Mouse (Mus musculus) midbrain, embryonic 12.5 days (tissue): ENCODE results near the gene Optn. TPM values are rescaled to one million over a fixed set of nuclear protein-coding genes. Genes with fewer than 3 reads are reported as not detected.
A peak's percentile ranks its signal among the peaks of the same experiment; 100 is the strongest.

Experiments
- ATAC-seq: fragments of 200-750 bp; cut with Nextera tagmentation; 2 replicates; pipeline ENCODE4 v1.8.0; 2017; ENCODE audit warnings: low read depth, moderate TSS enrichment, moderate library complexity; ENCODE audit not compliant: low FRiP score
- H3K27ac ChIP-seq: fragments of 300-500 bp; sonication (generic); replicated peaks from 2 replicates; pipeline ENCODE4 v1.5.1; 2016; ENCODE audit warnings: mild to moderate bottlenecking
- H3K27me3 ChIP-seq: fragments of 300-500 bp; sonication (generic); 2 replicates; pipeline ENCODE4 v1.6.1; 2016; ENCODE audit warnings: mild to moderate bottlenecking
- H3K36me3 ChIP-seq: fragments of 300-500 bp; sonication (generic); 2 replicates; pipeline ENCODE4 v1.6.1; 2016
- H3K4me1 ChIP-seq: fragments of 300-500 bp; sonication (generic); 2 replicates; pipeline ENCODE4 v1.6.1; 2016
- H3K4me2 ChIP-seq: fragments of 300-500 bp; sonication (generic); replicated peaks from 2 replicates; pipeline ENCODE4 v1.6.1; 2016; ENCODE audit warnings: mild to moderate bottlenecking, moderate library complexity
- H3K4me3 ChIP-seq: fragments of 300-500 bp; sonication (generic); 2 replicates; pipeline ENCODE4 v1.5.1; 2016; ENCODE audit warnings: mild to moderate bottlenecking
- H3K9ac ChIP-seq: fragments of 300-500 bp; sonication (generic); replicated peaks from 2 replicates; pipeline ENCODE4 v1.6.1; 2016; ENCODE audit warnings: mild to moderate bottlenecking, moderate library complexity
- H3K9me3 ChIP-seq: fragments of 300-500 bp; sonication (generic); 2 replicates; pipeline ENCODE4 v1.6.1; 2016; ENCODE audit warnings: mild to moderate bottlenecking
- WGBS: fragments of 180-500 bp; shearing (Covaris S2); methylation state at CpG from one replicate; pipeline ENCODE4 v1.1.7; 2016; 5-methylcytosine and 5-hydroxymethylcytosine counted together
- polyA plus RNA-seq: library from polyadenylated mRNA; unstranded; fragments of >200 nt; fragmentation: Nextera tagmentation; extraction: Ambion mirVana; gene quantifications from 2 replicates; pipeline ENCODE4 v1.2.1, GENCODE M21; 2016

Gene Optn
- polyA plus RNA-seq, 1 experiment from 2014 or later, result 4.2 TPM

- Histone ChIP-seq H3K9ac (no peak overlapping the region), H3K36me3 (no peaks in the 10 kb centered on the region), H3K27ac (no peak overlapping the region), H3K9me3 (0 out of 2 replicates have a peak, but pooled peaks cover 2% of the 10 kb centered on the region), H3K4me1 (0 out of 2 replicates have a peak, but pooled peaks cover 4% of the 10 kb centered on the region), H3K4me2 (no peak overlapping the region), H3K4me3 (no peak overlapping the region), H3K27me3 (no peaks in the 10 kb centered on the region)
- WGBS, result 83% methylated on average over 14 of the region's 14 CpGs
- ATAC-seq, result no peak
These were observed 40.0 kb downstream of the Optn start for GRCm38 (mm10) chr2:5023699-5024399.

GRCm38 (mm10) chr2:5023275-5023674 lies 40.6 kb downstream of the Optn start:
- Histone ChIP-seq H3K27me3 (no peaks in the 10 kb centered on the region), H3K9ac (no peak overlapping the region), H3K4me2 (no peak overlapping the region), H3K4me3 (no peak overlapping the region), H3K27ac (no peak overlapping the region), H3K36me3 (no peaks in the 10 kb centered on the region), H3K9me3 (0 out of 2 replicates have a peak, but pooled peaks cover 2% of the 10 kb centered on the region), H3K4me1 (0 out of 2 replicates have a peak, but pooled peaks cover 4% of the 10 kb centered on the region)
- no peak for ATAC-seq
- WGBS, result 97% methylated on average over 2 of the region's 2 CpGs

- ATAC-seq, result no peak
- H3K36me3 ChIP-seq, result no peaks in the 10 kb centered on the region
- no peak overlapping the region for H3K4me2 ChIP-seq
- no peak overlapping the region for H3K4me3 ChIP-seq
- no peaks in the 10 kb centered on the region for H3K9me3 ChIP-seq
- H3K27me3 ChIP-seq, result no peaks in the 10 kb centered on the region
- H3K27ac ChIP-seq, result no peak overlapping the region
- 74% methylated on average over 1 of the region's 1 CpGs for WGBS
- H3K4me1 ChIP-seq, result no peaks in the 10 kb centered on the region
- no peak overlapping the region for H3K9ac ChIP-seq
These were observed 44.1 kb downstream of the Optn start for GRCm38 (mm10) chr2:5019708-5020107.

GRCm38 (mm10) chr2:5016922-5017321 lies 46.9 kb downstream of the Optn start:
- Histone ChIP-seq H3K4me1 (peaks cover 3% of the 10 kb centered on the region), H3K27me3 (no peaks in the 10 kb centered on the region), H3K4me3 (no peak overlapping the region), H3K27ac (no peak overlapping the region), H3K36me3 (no peaks in the 10 kb centered on the region), H3K4me2 (no peak overlapping the region), H3K9ac (no peak overlapping the region), H3K9me3 (no peaks in the 10 kb centered on the region)
- no peak for ATAC-seq
- WGBS, result 91% methylated on average over 7 of the region's 7 CpGs

GRCm38 (mm10) chr2:5015527-5015926 lies 48.3 kb downstream of the Optn start:
- Histone ChIP-seq H3K36me3 (no peaks in the 10 kb centered on the region), H3K4me3 (no peak overlapping the region), H3K4me2 (no peak overlapping the region), H3K27me3 (no peaks in the 10 kb centered on the region), H3K27ac (no peak overlapping the region), H3K4me1 (peaks cover 10% of the 10 kb centered on the region), H3K9ac (no peak overlapping the region), H3K9me3 (no peaks in the 10 kb centered on the region)
- ATAC-seq, result no peak
- WGBS, result 87% methylated on average over 6 of the region's 6 CpGs

GRCm38 (mm10) chr2:5014616-5015015 lies 49.2 kb downstream of the Optn start:
- Histone ChIP-seq H3K9me3 (no peaks in the 10 kb centered on the region), H3K27me3 (no peaks in the 10 kb centered on the region), H3K36me3 (no peaks in the 10 kb centered on the region), H3K9ac (no peak overlapping the region), H3K27ac (no peak overlapping the region), H3K4me2 (no peak overlapping the region), H3K4me1 (peaks cover 10% of the 10 kb centered on the region), H3K4me3 (no peak overlapping the region)
- no peak for ATAC-seq
- 79% methylated on average over 7 of the region's 7 CpGs for WGBS

GRCm38 (mm10) chr2:5012491-5013324 lies 51.1 kb downstream of the Optn start, which contains the start of gene Mcm10:
TSS of gene Mcm10 (minus strand) at chr2:5012791.
- Histone ChIP-seq H3K9me3 (no peaks in the 10 kb centered on the region), H3K9ac (peak within 1 kb of the TSS; percentile 49), H3K4me3 (peak within 1 kb of the TSS; percentile 74), H3K27ac (no peak within 1 kb of the TSS), H3K4me2 (peak within 1 kb of the TSS; percentile 62), H3K27me3 (no peaks in the 10 kb centered on the region), H3K36me3 (peaks cover 14% of the 10 kb centered on the region), H3K4me1 (peaks cover 10% of the 10 kb centered on the region)
- peak; percentile 100 for ATAC-seq
- WGBS, result 4% methylated on average over 32 of the region's 32 CpGs

GRCm38 (mm10) chr2:5011898-5012490 lies 51.9 kb downstream of the Optn start:
- peak overlapping the region; percentile 74 for H3K4me3 ChIP-seq
- no peak for ATAC-seq
- H3K4me1 ChIP-seq, result peaks cover 10% of the 10 kb centered on the region
- peak overlapping the region; percentile 49 for H3K9ac ChIP-seq
- H3K27me3 ChIP-seq, result no peaks in the 10 kb centered on the region
- no peak overlapping the region for H3K27ac ChIP-seq
- WGBS, result 16% methylated on average over 8 of the region's 8 CpGs
- H3K36me3 ChIP-seq, result peaks cover 20% of the 10 kb centered on the region
- H3K4me2 ChIP-seq, result peak overlapping the region; percentile 62
- H3K9me3 ChIP-seq, result no peaks in the 10 kb centered on the region

- H3K27ac ChIP-seq, result no peak overlapping the region
- H3K9me3 ChIP-seq, result no peaks in the 10 kb centered on the region
- no peak overlapping the region for H3K4me3 ChIP-seq
- no peak for ATAC-seq
- H3K4me2 ChIP-seq, result no peak overlapping the region
- H3K36me3 ChIP-seq, result peaks cover 52% of the 10 kb centered on the region
- no peaks in the 10 kb centered on the region for H3K27me3 ChIP-seq
- 93% methylated on average over 4 of the region's 4 CpGs for WGBS
- no peak overlapping the region for H3K9ac ChIP-seq
- H3K4me1 ChIP-seq, result peaks cover 9% of the 10 kb centered on the region
These were observed 56.7 kb downstream of the Optn start for GRCm38 (mm10) chr2:5007107-5007506.

GRCm38 (mm10) chr2:5001266-5001665 lies 62.6 kb downstream of the Optn start:
- no peak overlapping the region for H3K4me2 ChIP-seq
- peaks cover 70% of the 10 kb centered on the region for H3K36me3 ChIP-seq
- WGBS, result 95% methylated on average over 6 of the region's 6 CpGs

GRCm38 (mm10) chr2:4998905-4999304 lies 64.9 kb downstream of the Optn start:
- Histone ChIP-seq H3K9me3 (no peaks in the 10 kb centered on the region), H3K4me1 (no peaks in the 10 kb centered on the region), H3K27me3 (no peaks in the 10 kb centered on the region), H3K27ac (no peak overlapping the region), H3K4me3 (no peak overlapping the region), H3K4me2 (no peak overlapping the region), H3K9ac (no peak overlapping the region), H3K36me3 (peaks cover 78% of the 10 kb centered on the region)
- 84% methylated on average over 3 of the region's 3 CpGs for WGBS
- no peak for ATAC-seq

More at GRCm38 (mm10) chr2:5001266-5001665, 62.6 kb downstream of the Optn start:
- Histone ChIP-seq H3K9me3 (no peaks in the 10 kb centered on the region), H3K27ac (no peak overlapping the region), H3K27me3 (no peaks in the 10 kb centered on the region), H3K9ac (no peak overlapping the region), H3K4me1 (no peaks in the 10 kb centered on the region), H3K4me3 (no peak overlapping the region)
- no peak for ATAC-seq

- Histone ChIP-seq H3K4me3 (no peak overlapping the region), H3K9ac (no peak overlapping the region), H3K4me1 (no peaks in the 10 kb centered on the region), H3K27ac (no peak overlapping the region), H3K36me3 (peaks cover 76% of the 10 kb centered on the region), H3K4me2 (no peak overlapping the region), H3K9me3 (no peaks in the 10 kb centered on the region), H3K27me3 (no peaks in the 10 kb centered on the region)
- 91% methylated on average over 6 of the region's 6 CpGs for WGBS
- ATAC-seq, result no peak
These were observed 67.4 kb downstream of the Optn start for GRCm38 (mm10) chr2:4996421-4996824.
